Mouse (Mus musculus): ENCODE results near the gene Timm8a2.
A peak's percentile ranks its signal among the peaks of the same experiment; 100 is the strongest.

Gene Timm8a2

GRCm38 (mm10) chr14:122034451-122034850, at the start of gene Timm8a2:
Gene Timm8a2, plus strand, starts transcription at chr14:122034674.
- DNase-seq (ENCODE audit: low spot score in 2 of 2): no peak

- DNase-seq (ENCODE audit: low spot score in 2 of 2): no peak
Observed at GRCm38 (mm10) chr14:121985477-121985876, 49.0 kb upstream of the Timm8a2 start.

GRCm38 (mm10) chr14:121986028-121986427, 48.4 kb upstream of the Timm8a2 start:
- DNase-seq (ENCODE audit: low spot score in 2 of 2): no peak

- DNase-seq (ENCODE audit: low spot score in 2 of 2): no peak
Observed at GRCm38 (mm10) chr14:121987287-121987686, 47.2 kb upstream of the Timm8a2 start.

GRCm38 (mm10) chr14:121987691-121988090, 46.8 kb upstream of the Timm8a2 start:
- DNase-seq (ENCODE audit: low spot score in 2 of 2): no peak

GRCm38 (mm10) chr14:121989331-121989730, 45.1 kb upstream of the Timm8a2 start:
- DNase-seq (ENCODE audit: low spot score in 2 of 2): no peak

GRCm38 (mm10) chr14:121989869-121990268, 44.6 kb upstream of the Timm8a2 start:
- DNase-seq (ENCODE audit: low spot score in 2 of 2): peak in 1 of 2 experiments; percentile 51

- DNase-seq (ENCODE audit: low spot score in 2 of 2): peak in 1 of 2 experiments; percentile 51
Observed at GRCm38 (mm10) chr14:121990897-121991296, 43.6 kb upstream of the Timm8a2 start.

- DNase-seq (ENCODE audit: low spot score in 2 of 2): peak in 1 of 2 experiments; percentile 57
Observed at GRCm38 (mm10) chr14:121991921-121992320, 42.6 kb upstream of the Timm8a2 start.

- DNase-seq (ENCODE audit: low spot score in 2 of 2): no peak
Observed at GRCm38 (mm10) chr14:121992395-121993280, 41.8 kb upstream of the Timm8a2 start.

- DNase-seq (ENCODE audit: low spot score in 2 of 2): no peak
Observed at GRCm38 (mm10) chr14:121993616-121994015, 40.9 kb upstream of the Timm8a2 start.

- DNase-seq (ENCODE audit: low spot score in 2 of 2): no peak
Observed at GRCm38 (mm10) chr14:121994171-121994700, 40.2 kb upstream of the Timm8a2 start.

- no peak for DNase-seq (ENCODE audit: low spot score in 2 of 2)
Observed at GRCm38 (mm10) chr14:121994846-121995556, 39.5 kb upstream of the Timm8a2 start.

GRCm38 (mm10) chr14:121995557-121995870, 39.0 kb upstream of the Timm8a2 start:
- DNase-seq (ENCODE audit: low spot score in 2 of 2): no peak

GRCm38 (mm10) chr14:121996786-121997185, 37.7 kb upstream of the Timm8a2 start:
- DNase-seq (ENCODE audit: low spot score in 2 of 2): peak in 1 of 2 experiments; percentile 50

- DNase-seq (ENCODE audit: low spot score in 2 of 2): no peak
Observed at GRCm38 (mm10) chr14:121999455-121999854, 35.0 kb upstream of the Timm8a2 start.

GRCm38 (mm10) chr14:122000346-122001105, 33.9 kb upstream of the Timm8a2 start:
- no peak for DNase-seq (ENCODE audit: low spot score in 2 of 2)

- DNase-seq (ENCODE audit: low spot score in 2 of 2): no peak
Observed at GRCm38 (mm10) chr14:122002224-122002623, 32.2 kb upstream of the Timm8a2 start.

GRCm38 (mm10) chr14:122003812-122004211, 30.7 kb upstream of the Timm8a2 start:
- no peak for DNase-seq (ENCODE audit: low spot score in 2 of 2)

- no peak for DNase-seq (ENCODE audit: low spot score in 2 of 2)
Observed at GRCm38 (mm10) chr14:122008261-122008660, 26.2 kb upstream of the Timm8a2 start.

GRCm38 (mm10) chr14:122009502-122009901, 25.0 kb upstream of the Timm8a2 start:
- peak in 1 of 2 experiments; percentile 50 for DNase-seq (ENCODE audit: low spot score in 2 of 2)

GRCm38 (mm10) chr14:122010301-122010700, 24.2 kb upstream of the Timm8a2 start:
- no peak for DNase-seq (ENCODE audit: low spot score in 2 of 2)
